ENCODE assay signal across 9 mouse cellular contexts in the genomic region with DNA sequence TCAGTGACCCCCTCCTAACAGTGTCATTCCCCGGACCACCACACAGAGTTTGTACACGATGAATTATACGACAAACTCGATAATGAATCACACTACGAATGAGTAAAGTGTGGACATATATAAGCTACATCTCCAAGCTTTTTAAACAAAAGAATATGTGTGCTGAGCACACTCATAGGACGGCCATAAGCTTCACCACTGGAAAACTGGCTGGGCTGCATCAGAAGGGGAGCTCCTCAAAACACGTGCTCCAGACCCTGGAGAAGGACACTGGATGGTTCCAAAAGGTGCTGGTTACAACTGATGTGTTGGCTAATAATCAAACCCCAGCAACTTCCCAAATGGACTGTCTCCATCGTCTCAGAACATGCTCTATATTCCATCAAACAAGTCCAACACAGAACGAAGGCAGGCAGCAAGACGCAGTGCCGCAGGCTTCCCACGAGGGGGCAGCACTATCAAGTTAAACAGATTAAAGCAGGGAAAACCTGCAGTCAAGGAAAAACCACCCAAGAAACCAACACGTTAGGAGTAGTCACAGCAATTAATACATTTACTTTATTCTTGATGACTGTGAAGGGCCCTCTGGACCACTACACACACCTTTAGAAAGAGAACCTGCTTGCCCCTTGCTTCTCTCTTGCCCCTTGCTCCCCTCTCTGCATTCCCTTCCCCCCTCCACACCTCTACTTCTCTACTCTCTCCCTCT. TPM values are rescaled to one million over a fixed set of nuclear protein-coding genes. Genes with fewer than 3 reads are reported as not detected.
A peak's percentile ranks its signal among the peaks of the same experiment; 100 is the strongest.
DNase-seq lines count a peak whose midpoint lies in the region; ATAC-seq lines count a peak whose summit lies in the region.
"Had no signal": no experiment of that assay in that cellular context is flagged by ENCODE, and none has a peak within 500 bp of the region (broad histone marks: within the 10 kb centered on the region; RNA-seq: fewer than 3 reads in every experiment).

No protein-coding gene starts in this region.

- H3K9me3 ChIP-seq in hindbrain, embryonic 11.5 days (ENCODE audit: control insufficient read depth, low read length) = no peaks in the 10 kb centered on the region
- H3K9me3 ChIP-seq: lung, embryonic 15.5 days had no signal

- H3K4me2 ChIP-seq in hindbrain, embryonic 11.5 days (replicated peaks; ENCODE audit: low read depth, low read length) = no peak overlapping the region
- H3K4me2 ChIP-seq: lung, embryonic 15.5 days had no signal

- ATAC-seq in erythroid progenitor cell, adult 5-6 weeks (replicated peaks; ENCODE audit: low FRiP score, poor library complexity, severe bottlenecking) = 0 out of 2 replicates have a peak, but pooled peaks have one; percentile 58
- ATAC-seq in hindbrain, embryonic 11.5 days (ENCODE audit: low FRiP score) = 0 out of 2 replicates have a peak, but pooled peaks have one; percentile 25

- no peak overlapping the region for H3K27ac ChIP-seq in hindbrain, embryonic 11.5 days (ENCODE audit: low read depth, low read length)
- H3K27ac ChIP-seq: lung, embryonic 15.5 days had no signal

- H3K4me3 ChIP-seq in hindbrain, embryonic 11.5 days (ENCODE audit: low read depth, low read length) = no peak overlapping the region
- H3K4me3 ChIP-seq: lung, embryonic 15.5 days had no signal

- no peaks in the 10 kb centered on the region for H3K27me3 ChIP-seq in hindbrain, embryonic 11.5 days (ENCODE audit: control insufficient read depth, insufficient read depth, low read length)
- H3K27me3 ChIP-seq: lung, embryonic 15.5 days had no signal

- peak; percentile 65 for DNase-seq in ES-CJ7 (ENCODE audit: low read depth, low spot score)
- DNase-seq in brain, adult 2 months (ENCODE audit: low read depth, low spot score) = peak; percentile 83
- DNase-seq in hindbrain, embryonic 11.5 days (ENCODE audit: low spot score) = peak; percentile 79
- peak; percentile 78 to 82 for DNase-seq in layer of hippocampus, postnatal 36 days
- peak; percentile 63 to 81 for DNase-seq in lung, postnatal 4 days
- DNase-seq in right cerebral cortex, adult 2 months (ENCODE audit: low spot score in 2 of 2) = peak; percentile 90 to 94
- peak; percentile 29 for DNase-seq in urinary bladder, postnatal 10 days (ENCODE audit: low spot score)

- no peaks in the 10 kb centered on the region for H3K4me1 ChIP-seq in hindbrain, embryonic 11.5 days (replicated peaks; ENCODE audit: control insufficient read depth, insufficient read depth, low read length)

- WGBS in hindbrain, embryonic 11.5 days = 64% methylated on average over 13 of the region's 13 CpGs

- no peaks in the 10 kb centered on the region for H3K36me3 ChIP-seq in hindbrain, embryonic 11.5 days (ENCODE audit: control insufficient read depth, insufficient read depth, low read length)

- H3K9ac ChIP-seq in hindbrain, embryonic 11.5 days (ENCODE audit: low read depth, low read length) = no peak overlapping the region
- H3K9ac ChIP-seq: lung, embryonic 15.5 days had no signal

RNA-seq across cellular contexts. Expression of a gene that starts 30.5 kb away (rescaled TPM):
- 2.2 and 10.1 TPM in 2 replicates for total RNA-seq in erythroid progenitor cell, adult 5-6 weeks (2015; ENCODE audit: low replicate concordance)
- total RNA-seq in erythroid progenitor cell, adult 5-6 weeks (2017; ENCODE audit: low replicate concordance) = 9.2 and 13.1 TPM in 2 replicates
- polyA plus RNA-seq in hindbrain, embryonic 11.5 days (2014; fragmentation: Nextera tagmentation; extraction: Ambion mirVana) = 34.0 and 35.5 TPM in 2 replicates
- total RNA-seq in layer of hippocampus, postnatal 36 days (2021) = 10 to 100 TPM; 59.9 to 65.1 TPM

RNA-seq across cellular contexts. Expression of a gene that starts 37.5 kb away (rescaled TPM):
- total RNA-seq in erythroid progenitor cell, adult 5-6 weeks (2015; ENCODE audit: low replicate concordance) = not detected in 2 replicates
- total RNA-seq in erythroid progenitor cell, adult 5-6 weeks (2017; ENCODE audit: low replicate concordance) = not detected in 2 replicates
- polyA plus RNA-seq in hindbrain, embryonic 11.5 days (2014; fragmentation: Nextera tagmentation; extraction: Ambion mirVana) = 0.32 and 0.37 TPM in 2 replicates
- total RNA-seq in layer of hippocampus, postnatal 36 days (2021) = 1 to 10 TPM; 1.3 to 2.3 TPM

Comparison
In these comparisons a context has a peak if more than half of its experiments do, and no peak if none do; other contexts are left out.
1. DNase-seq: peak in every context shown above with its lines; median percentile 92 in right cerebral cortex, adult 2 months; 83 in brain, adult 2 months; 80 in layer of hippocampus, postnatal 36 days; 79 in hindbrain, embryonic 11.5 days; 72 in lung, postnatal 4 days; 65 in ES-CJ7; 29 in urinary bladder, postnatal 10 days.
2. RNA of a gene that starts 30.5 kb away (total RNA-seq): 59.9 to 65.1 TPM in layer of hippocampus, postnatal 36 days; 2.2 to 13.1 TPM in erythroid progenitor cell, adult 5-6 weeks; every median in the first group is over 4 times any median in the second.